Mouse (Mus musculus) stomach, postnatal 0 days (tissue): ENCODE measurements at regions not wholly inside any gene's neighbourhood (a gene's known extent, or its start where the extent isn't known, plus 50 kb on each side); places are given as distances from the start of the nearest gene placed in this dataset.

Experiments used
- ATAC-seq: fragments of 200-750 bp; cut with Nextera tagmentation; 2 replicates; pipeline ENCODE4 v1.8.0; 2017; ENCODE audit not compliant: low FRiP score, low TSS enrichment
- DNase-seq: peaks from one replicate; pipeline ENCODE4 v3.0.0-alpha.2; 2016; ENCODE audit warnings: low spot score
- H3K27ac ChIP-seq: fragments of 300-500 bp; sonication (generic); replicated peaks from 2 replicates; pipeline ENCODE4 v1.5.1; 2014; ENCODE audit warnings: mild to moderate bottlenecking, control low read depth
- H3K27me3 ChIP-seq: fragments of 300-500 bp; sonication (generic); 2 replicates; pipeline ENCODE4 v1.6.1; 2014; ENCODE audit warnings: low read length; ENCODE audit not compliant: control insufficient read depth, insufficient read depth
- H3K36me3 ChIP-seq: fragments of 300-500 bp; sonication (generic); 2 replicates; pipeline ENCODE4 v1.6.1; 2014; ENCODE audit warnings: low read length, mixed read lengths; ENCODE audit not compliant: control insufficient read depth, insufficient read depth
- H3K4me1 ChIP-seq: fragments of 300-500 bp; sonication (generic); replicated peaks from 2 replicates; pipeline ENCODE4 v1.6.1; 2014; ENCODE audit warnings: antibody characterized with exemption; ENCODE audit not compliant: control insufficient read depth, insufficient read depth
- H3K4me2 ChIP-seq: fragments of 300-500 bp; sonication (generic); replicated peaks from 2 replicates; pipeline ENCODE4 v1.6.1; 2014; ENCODE audit warnings: low read depth, mild to moderate bottlenecking, control low read depth, moderate library complexity
- H3K4me3 ChIP-seq: fragments of 300-500 bp; sonication (generic); 2 replicates; pipeline ENCODE4 v1.5.1; 2014; ENCODE audit warnings: low read depth, low read length, control low read depth
- H3K9ac ChIP-seq: fragments of 300-500 bp; sonication (generic); 2 replicates; pipeline ENCODE4 v1.6.1; 2014; ENCODE audit warnings: mild to moderate bottlenecking, low read length, control low read depth, mixed read lengths
- H3K9me3 ChIP-seq: fragments of 300-500 bp; sonication (generic); 2 replicates; pipeline ENCODE4 v1.6.1; 2016; ENCODE audit warnings: low read length; ENCODE audit not compliant: control insufficient read depth
- CTCF ChIP-seq: IDR thresholded peaks from 2 replicates; pipeline ENCODE4 v1.5.1; 2016; ENCODE audit warnings: antibody characterized with exemption, low read depth, mild to moderate bottlenecking, moderate library complexity
- EP300 ChIP-seq: optimal IDR thresholded peaks from 2 replicates; pipeline ENCODE3; 2016; ENCODE audit warnings: antibody characterized with exemption
- WGBS: fragments of 180-500 bp; shearing (Covaris S2); extraction: QIAGEN DNeasy Blood & Tissue Kit; methylation state at CpG from one replicate; pipeline ENCODE4 v1.1.7; 2014; 5-methylcytosine and 5-hydroxymethylcytosine counted together

DNA sequence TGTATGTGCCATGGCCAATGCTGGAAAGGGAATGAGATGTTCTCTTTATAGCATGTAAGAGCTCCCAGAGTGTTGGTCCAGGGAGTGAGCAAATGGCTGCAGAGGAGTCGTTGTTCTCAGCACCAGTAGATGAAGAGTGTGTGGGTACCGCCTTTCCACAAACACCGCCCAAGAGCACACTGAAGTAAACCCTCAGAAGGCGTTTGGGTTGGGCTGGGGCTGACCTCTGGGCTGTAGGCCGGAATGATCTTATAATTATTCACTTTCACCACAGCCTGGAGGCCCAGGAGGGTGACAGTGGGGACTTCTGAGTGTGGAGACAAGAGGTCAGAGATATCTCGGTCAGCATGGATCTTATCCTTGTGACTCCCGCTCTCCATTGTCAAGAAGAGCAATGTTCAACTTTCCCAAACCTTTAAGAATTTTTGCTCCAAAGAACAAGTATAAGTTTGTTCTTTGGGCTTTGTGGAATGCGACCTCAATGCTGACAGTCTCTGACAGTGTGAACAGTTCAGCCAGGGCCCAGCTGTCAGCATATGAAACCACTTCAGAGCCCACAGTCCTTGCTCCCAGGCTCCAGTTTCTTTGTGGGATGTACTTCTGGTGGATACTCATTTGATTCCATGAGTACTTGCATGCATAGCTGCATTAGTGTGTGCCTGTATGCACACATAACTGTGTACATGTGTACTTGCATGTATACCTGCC, 53.0 kb upstream of the Irf2bp2 start:
- 47% methylated on average over 8 of the region's 8 CpGs for WGBS
- peak; percentile 58; the same call in 1 of the 2 replicates for ATAC-seq

DNA sequence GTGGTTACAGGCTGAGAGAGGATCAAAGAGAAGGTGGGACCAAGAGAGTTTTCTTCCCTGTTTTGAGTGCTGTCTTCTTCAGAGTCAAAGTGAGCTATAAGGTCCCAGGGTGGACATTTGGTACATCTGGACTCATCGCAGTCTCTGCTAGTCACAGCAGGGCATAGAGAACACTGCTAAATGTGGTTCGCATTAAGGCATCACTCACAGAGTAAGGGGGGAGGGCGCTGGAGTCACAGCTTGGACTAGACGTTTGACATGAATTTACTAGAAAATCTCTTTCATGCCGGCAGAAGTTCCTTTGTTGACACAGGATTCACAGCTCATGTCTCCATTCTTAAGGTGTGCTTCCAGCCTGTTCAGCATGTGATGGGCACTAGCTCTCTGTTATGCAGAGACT, 50.4 kb upstream of the Irf2bp2 start:
- H3K27me3 ChIP-seq = no peaks in the 10 kb centered on the region
- TF ChIP-seq CTCF (no peak), EP300 (no peak)
- H3K36me3 ChIP-seq = no peaks in the 10 kb centered on the region
- WGBS = 56% methylated on average over 5 of the region's 5 CpGs
- H3K4me3 ChIP-seq = no peak overlapping the region
- H3K27ac ChIP-seq = no peak overlapping the region
- ATAC-seq (no peak), DNase-seq (no peak)
- H3K4me1 ChIP-seq = no peaks in the 10 kb centered on the region
- H3K4me2 ChIP-seq = no peak overlapping the region
- H3K9me3 ChIP-seq = no peaks in the 10 kb centered on the region
- no peak overlapping the region for H3K9ac ChIP-seq

More for the DNA sequence above, 53.0 kb upstream of the Irf2bp2 start:
- Histone ChIP-seq H3K36me3 (no peaks in the 10 kb centered on the region), H3K9ac (no peak overlapping the region), H3K9me3 (no peaks in the 10 kb centered on the region), H3K27me3 (no peaks in the 10 kb centered on the region), H3K27ac (peak overlapping the region; percentile 40; the same call in 1 of the 2 replicates), H3K4me3 (no peak overlapping the region), H3K4me1 (no peaks in the 10 kb centered on the region), H3K4me2 (no peak overlapping the region)
- DNase-seq = no peak
- TF ChIP-seq CTCF (no peak), EP300 (no peak)
